Mouse (Mus musculus): ENCODE data around the gene Abcg1.

DNA sequence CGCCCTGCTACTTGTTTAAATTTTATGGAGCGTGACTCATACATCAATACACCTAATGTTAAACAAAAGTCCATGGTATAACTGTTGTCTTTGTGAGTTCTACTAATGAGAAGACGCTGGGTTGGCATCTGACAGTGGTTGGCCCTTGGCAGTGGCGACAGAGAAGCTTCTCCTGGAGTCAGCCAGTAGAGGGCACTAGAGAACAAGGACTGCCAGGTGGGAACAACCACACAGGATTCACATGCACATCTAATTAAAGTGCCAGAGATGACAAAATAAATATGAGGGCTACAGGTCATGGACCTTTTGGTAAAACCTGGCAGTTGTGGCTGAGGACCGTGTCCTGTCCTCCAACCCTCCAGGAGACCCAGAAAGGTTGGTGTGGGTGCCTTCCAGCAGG, 80.9 kb downstream of the Abcg1 start:
- TF ChIP-seq POLR2A (IDR thresholded peaks at IDR 0.05; ENCODE audit: borderline replicate concordance, extremely low read depth, low read depth, low read length) = no peak
- TF ChIP-seq CTCF (IDR thresholded peaks at IDR 0.05; ENCODE audit: insufficient read depth, low read length) = peak; percentile 76
